Mouse (Mus musculus): ENCODE results near the gene Pigs. TPM values are rescaled to one million over a fixed set of nuclear protein-coding genes. Genes with fewer than 3 reads are reported as not detected.
A peak's percentile ranks its signal among the peaks of the same experiment; 100 is the strongest.

The Pigs gene
- total and polyA plus RNA-seq, 3 experiments: 26.3 to 65.4 (median 53.1) TPM

GRCm38 (mm10) chr11:78360789-78361131 is 32.5 kb downstream of the Pigs start:
- Histone ChIP-seq H3K4me2 (ENCODE audit: insufficient read depth, low read depth, poor library complexity, severe bottlenecking) (peak overlapping the region; percentile 64; the same call in 1 of the 2 replicates), H3K79me2 (replicated peaks; ENCODE audit: control insufficient read depth, extremely low read depth, insufficient read depth, poor library complexity, severe bottlenecking) (no peaks in the 10 kb centered on the region), H3K27ac (ENCODE audit: insufficient read depth, low read depth) (no peak overlapping the region), H3K9me3 (replicated peaks; ENCODE audit: low read length) (no peaks in the 10 kb centered on the region), H3K27me3 (replicated peaks) (peaks cover 33% of the 10 kb centered on the region), H3K36me3 (replicated peaks in 1 of 2; ENCODE audit: control insufficient read depth in 1 of 2, insufficient read depth in 1 of 2, low read length in 1 of 2) (no peaks in the 10 kb centered on the region), H3K9ac (ENCODE audit: insufficient read depth, low read depth) (no peak overlapping the region), H3K4me1 (ENCODE audit: control insufficient read depth in 1 of 2, insufficient read depth in 2 of 2) (peaks cover 3 to 24% of the 10 kb centered on the region in 2 experiments), H3K4me3 (replicated peaks in 1 of 3; ENCODE audit: low read depth in 2 of 3, low read length in 2 of 3, poor library complexity in 1 of 3) (peak overlapping the region in 2 of 3 experiments; percentile 54 to 55)
- TF ChIP-seq HCFC1 (IDR thresholded peaks at IDR 0.05; ENCODE audit: low read depth, low read length) (no peak), E2F4 (IDR thresholded peaks at IDR 0.05; ENCODE audit: insufficient replicate concordance, low read depth, low read length) (no peak), IRF4 (IDR thresholded peaks at IDR 0.05; ENCODE audit: low read depth, low read length) (no peak), JUND (conservative IDR thresholded peaks at IDR 0.05; ENCODE audit: low read depth, low read length) (no peak), MAX (IDR thresholded peaks at IDR 0.05; ENCODE audit: low read length) (no peak), MXI1 (IDR thresholded peaks at IDR 0.05; ENCODE audit: low read depth, low read length) (no peak), NRF1 (IDR thresholded peaks at IDR 0.05; ENCODE audit: low read depth, low read length) (no peak), SMC3 (IDR thresholded peaks at IDR 0.05; ENCODE audit: low read depth, low read length) (no peak), NELFE (IDR thresholded peaks at IDR 0.05; ENCODE audit: low read depth, low read length) (no peak), ETS1 (conservative IDR thresholded peaks at IDR 0.05; ENCODE audit: low read depth, low read length) (no peak), GABPA (IDR thresholded peaks at IDR 0.05; ENCODE audit: insufficient replicate concordance, low read depth, low read length) (no peak), USF1 (IDR thresholded peaks at IDR 0.05; ENCODE audit: low read depth, low read length) (no peak), ELF1 (IDR thresholded peaks at IDR 0.05; ENCODE audit: low read depth, low read length) (no peak), TBP (conservative IDR thresholded peaks at IDR 0.05; ENCODE audit: low read depth, low read length) (no peak), ZMIZ1 (IDR thresholded peaks at IDR 0.05; ENCODE audit: low read depth, low read length) (no peak), MAFK (IDR thresholded peaks at IDR 0.05; ENCODE audit: insufficient replicate concordance, low read length) (no peak), TCF12 (IDR thresholded peaks at IDR 0.05; ENCODE audit: low read depth, low read length) (no peak), KAT2A (IDR thresholded peaks at IDR 0.05; ENCODE audit: insufficient replicate concordance, low read length) (no peak), PAX5 (IDR thresholded peaks at IDR 0.05; ENCODE audit: low read length) (no peak)
- in situ Hi-C loops (cut with MboI; ENCODE audit: low pct_ligation_motif_present, low pct_unique_long_range_greater_than_20kb, low sequenced_read_pairs): loop anchor here (5.0 to 10.0 kb wide), 2 partner anchors 42 to 84 kb away; no protein-coding TSS in a partner anchor
- dilution Hi-C loops (cut with MboI; ENCODE audit: extremely low pct_ligation_motif_present, extremely low pct_unique_long_range_greater_than_20kb, low sequenced_read_pairs): no loop called here
- DNase-seq (ENCODE audit: extremely low read depth): no peak

DNA sequence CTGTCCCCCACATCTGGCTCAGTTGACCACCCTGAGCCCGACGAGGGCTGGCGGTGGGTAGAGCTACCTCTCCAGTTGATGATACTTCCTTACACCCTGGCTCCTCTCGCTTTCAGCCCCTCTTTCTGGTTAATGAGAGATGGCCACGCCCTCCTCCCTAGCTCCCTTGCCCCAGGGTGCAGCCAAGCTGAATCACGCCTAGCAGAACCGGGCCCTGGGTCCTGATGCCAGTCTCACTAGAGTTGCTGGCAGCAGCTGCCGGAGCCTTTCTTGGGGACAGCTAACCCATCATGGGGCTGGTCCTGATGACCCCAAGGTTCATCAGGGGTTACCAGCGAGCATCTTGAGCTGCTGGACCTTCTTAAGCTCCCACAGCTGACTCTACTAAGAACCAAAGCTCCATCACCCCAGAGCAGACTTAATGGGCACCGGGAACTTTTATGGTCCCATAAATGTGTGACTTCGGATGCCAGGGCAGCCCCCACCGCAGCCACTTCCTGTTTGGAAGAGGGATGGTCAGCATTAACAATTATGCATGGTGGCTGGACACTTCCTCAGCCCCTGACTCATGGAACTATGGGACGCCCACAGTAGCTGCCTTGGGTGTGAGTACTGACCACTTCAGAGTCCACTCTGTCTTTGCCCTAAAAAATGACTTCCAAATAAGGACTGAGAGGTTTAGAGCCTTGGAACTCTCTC is 35.2 kb downstream of the Pigs start:
- TF ChIP-seq NELFE (IDR thresholded peaks at IDR 0.05; ENCODE audit: low read depth, low read length): no peak
- TF ChIP-seq JUN (IDR thresholded peaks at IDR 0.05; ENCODE audit: insufficient read depth, low read depth, low read length): no peak
- TF ChIP-seq MXI1 (IDR thresholded peaks at IDR 0.05; ENCODE audit: low read depth, low read length): no peak
- TF ChIP-seq TCF12 (IDR thresholded peaks at IDR 0.05; ENCODE audit: low read depth, low read length): no peak
- no peak for TF ChIP-seq ZC3H11A (IDR thresholded peaks at IDR 0.05; ENCODE audit: low read depth, low read length)
- TF ChIP-seq CHD1 (IDR thresholded peaks at IDR 0.05; ENCODE audit: low read depth, low read length): no peak
- no peak for TF ChIP-seq ETS1 (conservative IDR thresholded peaks at IDR 0.05; ENCODE audit: low read depth, low read length)
- TF ChIP-seq HCFC1 (IDR thresholded peaks at IDR 0.05; ENCODE audit: low read depth, low read length): no peak
- TF ChIP-seq MAZ (IDR thresholded peaks at IDR 0.05; ENCODE audit: low read depth, low read length): no peak
- Histone ChIP-seq H3K36me3 (replicated peaks in 1 of 2; ENCODE audit: control insufficient read depth in 1 of 2, insufficient read depth in 1 of 2, low read length in 1 of 2) (no peaks in the 10 kb centered on the region), H3K4me2 (ENCODE audit: insufficient read depth, low read depth, poor library complexity, severe bottlenecking) (no peak overlapping the region), H3K4me3 (replicated peaks in 1 of 3; ENCODE audit: low read depth in 2 of 3, low read length in 2 of 3, poor library complexity in 1 of 3) (no peak overlapping the region), H3K79me2 (replicated peaks; ENCODE audit: control insufficient read depth, extremely low read depth, insufficient read depth, poor library complexity, severe bottlenecking) (no peaks in the 10 kb centered on the region), H3K27ac (ENCODE audit: insufficient read depth, low read depth) (no peak overlapping the region), H3K9me3 (replicated peaks; ENCODE audit: low read length) (no peaks in the 10 kb centered on the region), H3K9ac (ENCODE audit: insufficient read depth, low read depth) (no peak overlapping the region), H3K27me3 (replicated peaks) (peaks cover 56% of the 10 kb centered on the region), H3K4me1 (ENCODE audit: control insufficient read depth in 1 of 2, insufficient read depth in 2 of 2) (peaks cover 3 to 16% of the 10 kb centered on the region in 2 experiments)
- dilution Hi-C loops (cut with MboI; ENCODE audit: extremely low pct_ligation_motif_present, extremely low pct_unique_long_range_greater_than_20kb, low sequenced_read_pairs): no loop called here
- no peak for DNase-seq (ENCODE audit: extremely low read depth)
- in situ Hi-C loops (cut with MboI; ENCODE audit: low pct_ligation_motif_present, low pct_unique_long_range_greater_than_20kb, low sequenced_read_pairs): loop anchor here (5.0 to 10.0 kb wide), 2 partner anchors 39 to 81 kb away; no protein-coding TSS in a partner anchor

Measured in CH12.LX (cell line).